Mouse (Mus musculus): ENCODE measurements around the gene Gpr39. TPM values are rescaled to one million over a fixed set of nuclear protein-coding genes. Genes with fewer than 3 reads are reported as not detected.

The Gpr39 gene
- total and polyA plus RNA-seq, 3 experiments, result 0.18 to 1.4 (median 0.47) TPM

DNA sequence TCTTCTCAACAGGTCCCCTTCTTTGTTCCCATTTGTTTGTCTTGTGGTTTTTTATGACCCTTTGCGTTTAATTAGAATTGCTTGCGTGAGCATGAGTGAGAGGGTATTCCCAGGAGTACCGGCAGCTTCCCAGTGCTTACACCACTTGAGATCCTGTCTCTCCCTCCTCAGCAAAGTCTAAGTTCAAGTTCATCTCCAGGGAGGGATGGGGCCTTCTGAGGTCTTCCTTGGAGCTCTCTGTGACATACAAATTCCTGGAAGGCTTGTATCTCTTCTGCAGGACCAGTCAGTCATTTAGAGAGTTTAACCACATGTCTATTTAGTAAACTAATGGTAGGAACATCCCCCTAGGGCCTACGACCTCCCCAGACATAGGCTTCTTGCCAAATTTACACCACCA lies 55.1 kb downstream of the Gpr39 start:
- 74% methylated on average over 4 of the region's 4 CpGs for WGBS
- no peak overlapping the region for H3K9ac ChIP-seq (ENCODE audit: low read depth, low read length)
- H3K36me3 ChIP-seq (ENCODE audit: control insufficient read depth, insufficient read depth, low read length), result no peaks in the 10 kb centered on the region
- no peak overlapping the region for H3K4me3 ChIP-seq
- no peaks in the 10 kb centered on the region for H3K4me1 ChIP-seq (ENCODE audit: control insufficient read depth, insufficient read depth, low read length)
- intact Hi-C loops (cut with DNase I), result no loop called here
- TF ChIP-seq CTCF (IDR thresholded peaks at IDR 0.05), result no peak
- no peak for TF ChIP-seq POLR2A (IDR thresholded peaks at IDR 0.05; ENCODE audit: insufficient read depth, low read depth, low read length)
- no peak for TF ChIP-seq EP300 (IDR thresholded peaks at IDR 0.05; ENCODE audit: insufficient read depth, low read depth, low read length)
- DNase-seq, result no peak
- no peaks in the 10 kb centered on the region for H3K79me2 ChIP-seq (replicated peaks; ENCODE audit: control insufficient read depth, insufficient read depth, low read length)
- no peaks in the 10 kb centered on the region for H3K27me3 ChIP-seq (ENCODE audit: control insufficient read depth, insufficient read depth, low read length)
- no peak overlapping the region for H3K27ac ChIP-seq

DNA sequence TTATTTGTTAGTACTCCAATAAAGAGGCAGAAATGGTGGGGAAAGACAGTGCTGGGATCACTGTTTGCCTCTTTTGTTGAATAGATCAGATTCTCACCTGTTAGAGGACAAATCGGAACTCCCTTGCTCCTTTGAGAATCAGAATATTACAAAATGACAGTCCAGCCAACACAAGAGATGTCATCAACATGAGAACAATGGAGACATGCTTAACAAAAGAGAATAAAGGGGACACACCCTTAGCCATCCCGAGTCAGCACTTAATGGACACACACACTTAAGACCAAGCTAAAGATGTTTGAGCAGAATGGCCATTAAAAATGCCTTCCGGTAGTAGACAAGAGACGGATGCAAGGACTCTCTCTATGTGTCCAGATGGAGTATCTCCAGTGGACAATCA lies 68.0 kb downstream of the Gpr39 start:
- Histone ChIP-seq H3K79me2 (replicated peaks; ENCODE audit: control insufficient read depth, insufficient read depth, low read length) (no peaks in the 10 kb centered on the region), H3K4me3 (no peak overlapping the region), H3K27ac (no peak overlapping the region), H3K27me3 (ENCODE audit: control insufficient read depth, insufficient read depth, low read length) (no peaks in the 10 kb centered on the region), H3K36me3 (ENCODE audit: control insufficient read depth, insufficient read depth, low read length) (no peaks in the 10 kb centered on the region), H3K4me1 (ENCODE audit: control insufficient read depth, insufficient read depth, low read length) (no peaks in the 10 kb centered on the region), H3K9ac (ENCODE audit: low read depth, low read length) (no peak overlapping the region)
- TF ChIP-seq POLR2A (IDR thresholded peaks at IDR 0.05; ENCODE audit: insufficient read depth, low read depth, low read length), result no peak
- TF ChIP-seq CTCF (IDR thresholded peaks at IDR 0.05), result no peak
- no peak for TF ChIP-seq EP300 (IDR thresholded peaks at IDR 0.05; ENCODE audit: insufficient read depth, low read depth, low read length)
- intact Hi-C loops (cut with DNase I), result no loop called here
- 85% methylated on average over 4 of the region's 4 CpGs for WGBS
- no peak for DNase-seq

DNA sequence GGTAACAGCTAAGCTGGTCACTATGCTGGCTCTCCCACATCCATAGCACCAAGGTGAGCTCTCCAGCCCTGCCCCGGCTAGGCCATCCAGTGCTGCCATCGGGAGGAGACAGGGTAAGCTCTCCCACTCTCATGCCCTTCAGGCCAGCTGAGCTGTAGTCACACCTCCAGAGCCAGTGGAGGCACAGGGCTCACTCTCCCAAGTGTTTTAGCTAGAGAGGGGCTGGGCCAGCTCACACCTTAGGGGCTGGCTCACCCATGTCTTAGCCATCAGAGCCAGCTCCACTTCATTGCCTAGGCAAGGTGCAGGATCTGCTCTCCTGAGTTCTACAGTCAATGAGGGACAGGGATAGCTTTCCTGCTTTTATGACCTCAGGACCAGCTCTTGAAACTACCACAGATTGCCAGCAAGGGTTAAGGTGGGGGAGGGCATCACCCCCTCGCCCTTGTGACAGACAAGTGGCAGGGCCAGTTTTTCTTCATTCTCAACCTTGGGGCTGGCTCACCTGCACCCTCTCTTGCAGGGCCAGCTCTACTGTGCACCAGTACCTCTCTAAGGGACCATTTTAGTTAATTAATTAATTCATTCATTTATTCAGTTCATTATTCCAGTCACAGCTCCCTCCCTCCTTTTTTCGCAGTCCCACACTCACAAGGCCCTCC lies 78.7 kb downstream of the Gpr39 start:
- WGBS, result 83% methylated on average over 4 of the region's 4 CpGs
- no peaks in the 10 kb centered on the region for H3K27me3 ChIP-seq (ENCODE audit: control insufficient read depth, insufficient read depth, low read length)
- H3K36me3 ChIP-seq (ENCODE audit: control insufficient read depth, insufficient read depth, low read length), result no peaks in the 10 kb centered on the region
- no peaks in the 10 kb centered on the region for H3K79me2 ChIP-seq (replicated peaks; ENCODE audit: control insufficient read depth, insufficient read depth, low read length)
- H3K4me1 ChIP-seq (ENCODE audit: control insufficient read depth, insufficient read depth, low read length), result no peaks in the 10 kb centered on the region
- no peak for DNase-seq
- H3K27ac ChIP-seq, result no peak overlapping the region
- no peak overlapping the region for H3K9ac ChIP-seq (ENCODE audit: low read depth, low read length)
- H3K4me3 ChIP-seq, result no peak overlapping the region
- intact Hi-C loops (cut with DNase I), result no loop called here
- TF ChIP-seq POLR2A (IDR thresholded peaks at IDR 0.05; ENCODE audit: insufficient read depth, low read depth, low read length) (no peak), EP300 (IDR thresholded peaks at IDR 0.05; ENCODE audit: insufficient read depth, low read depth, low read length) (no peak), CTCF (IDR thresholded peaks at IDR 0.05) (no peak)

DNA sequence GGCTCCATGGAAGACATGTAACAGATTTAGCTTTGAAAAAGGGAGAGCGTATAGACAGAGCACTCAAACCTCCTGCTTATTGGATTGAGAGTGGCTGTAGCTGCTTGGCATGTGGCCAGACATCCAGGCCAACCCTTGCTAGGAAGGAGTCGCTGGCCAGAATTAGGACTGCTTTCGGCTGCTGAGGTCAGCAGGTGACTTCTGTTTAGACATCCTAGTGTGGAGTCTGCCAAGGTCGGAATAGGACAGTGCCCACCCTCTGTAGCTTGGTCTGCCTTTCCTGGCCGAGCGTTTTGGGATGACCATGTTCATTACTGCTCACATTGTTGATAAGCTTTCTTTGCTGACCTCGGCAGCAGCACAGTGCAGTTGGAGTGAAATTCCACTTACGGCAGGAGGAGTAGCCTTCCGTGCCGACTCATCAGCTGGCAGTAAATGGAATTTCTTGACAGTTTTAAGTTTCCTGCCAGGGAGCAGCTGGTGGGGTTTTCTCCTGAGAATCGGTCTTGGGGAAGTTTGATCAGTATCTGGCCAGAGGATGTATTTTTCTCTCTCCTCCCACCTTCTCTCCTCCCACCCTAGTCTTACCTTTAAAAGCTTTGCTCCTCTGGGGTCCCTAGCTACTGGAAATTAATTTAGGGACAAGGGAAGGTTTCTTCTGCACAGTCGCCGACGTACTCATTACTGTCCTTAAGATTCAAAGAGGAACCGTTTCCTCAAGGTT lies 83.3 kb downstream of the Gpr39 start:
- TF ChIP-seq EP300 (IDR thresholded peaks at IDR 0.05; ENCODE audit: insufficient read depth, low read depth, low read length), result no peak
- TF ChIP-seq CTCF (IDR thresholded peaks at IDR 0.05), result no peak
- no peak for TF ChIP-seq POLR2A (IDR thresholded peaks at IDR 0.05; ENCODE audit: insufficient read depth, low read depth, low read length)
- intact Hi-C loops (cut with DNase I), result no loop called here
- no peak overlapping the region for H3K27ac ChIP-seq
- H3K4me3 ChIP-seq, result no peak overlapping the region
- no peaks in the 10 kb centered on the region for H3K27me3 ChIP-seq (ENCODE audit: control insufficient read depth, insufficient read depth, low read length)
- H3K36me3 ChIP-seq (ENCODE audit: control insufficient read depth, insufficient read depth, low read length), result no peaks in the 10 kb centered on the region
- DNase-seq, result peak; percentile 48 to 57
- no peaks in the 10 kb centered on the region for H3K4me1 ChIP-seq (ENCODE audit: control insufficient read depth, insufficient read depth, low read length)
- 26% methylated on average over 15 of the region's 15 CpGs for WGBS
- H3K9ac ChIP-seq (ENCODE audit: low read depth, low read length), result no peak overlapping the region
- no peaks in the 10 kb centered on the region for H3K79me2 ChIP-seq (replicated peaks; ENCODE audit: control insufficient read depth, insufficient read depth, low read length)

DNA sequence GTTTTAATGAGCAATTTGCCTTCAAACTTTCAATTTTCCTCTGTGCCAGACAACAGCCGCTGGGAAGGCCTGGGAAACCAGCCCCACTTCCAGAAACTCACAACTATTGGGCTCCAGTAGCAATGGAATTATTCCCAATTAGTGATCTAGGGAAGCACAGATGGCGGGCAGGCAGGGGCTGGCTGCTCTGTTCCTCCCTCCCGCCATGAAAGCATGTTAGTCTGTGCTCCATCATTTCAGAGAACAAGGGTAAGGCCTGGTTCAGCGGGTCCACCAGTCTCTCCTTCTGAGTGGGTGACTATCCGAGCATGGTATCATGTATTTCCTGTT lies 83.9 kb downstream of the Gpr39 start:
- peak in 1 of 2 experiments; percentile 3 for DNase-seq
- no peak overlapping the region for H3K27ac ChIP-seq
- H3K4me3 ChIP-seq, result no peak overlapping the region
- WGBS, result 71% methylated on average over 5 of the region's 5 CpGs
- no peaks in the 10 kb centered on the region for H3K4me1 ChIP-seq (ENCODE audit: control insufficient read depth, insufficient read depth, low read length)
- H3K36me3 ChIP-seq (ENCODE audit: control insufficient read depth, insufficient read depth, low read length), result no peaks in the 10 kb centered on the region
- H3K27me3 ChIP-seq (ENCODE audit: control insufficient read depth, insufficient read depth, low read length), result no peaks in the 10 kb centered on the region
- no peak overlapping the region for H3K9ac ChIP-seq (ENCODE audit: low read depth, low read length)
- no peaks in the 10 kb centered on the region for H3K79me2 ChIP-seq (replicated peaks; ENCODE audit: control insufficient read depth, insufficient read depth, low read length)
- TF ChIP-seq POLR2A (IDR thresholded peaks at IDR 0.05; ENCODE audit: insufficient read depth, low read depth, low read length) (no peak), CTCF (IDR thresholded peaks at IDR 0.05) (no peak), EP300 (IDR thresholded peaks at IDR 0.05; ENCODE audit: insufficient read depth, low read depth, low read length) (no peak)
- intact Hi-C loops (cut with DNase I), result no loop called here

DNA sequence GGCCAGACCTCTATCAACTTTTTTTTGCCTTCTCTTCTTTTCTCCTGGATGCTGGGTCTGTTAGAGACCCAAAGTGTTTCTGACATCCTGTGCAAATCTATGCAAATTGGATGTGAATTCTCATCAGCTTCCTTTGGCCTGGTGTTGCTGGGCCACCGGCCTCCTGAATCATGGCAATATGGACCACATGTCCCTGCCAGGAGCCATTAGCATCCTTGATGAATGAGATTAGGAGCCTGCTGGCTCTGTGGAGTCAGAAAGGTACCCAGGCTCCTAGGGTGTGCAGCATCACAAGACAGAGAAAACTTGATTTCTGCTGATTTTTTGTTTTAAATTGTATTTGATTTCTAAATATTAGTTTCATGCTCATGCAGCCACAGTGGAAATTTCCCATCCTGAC lies 85.3 kb downstream of the Gpr39 start:
- H3K27ac ChIP-seq, result no peak overlapping the region
- DNase-seq, result no peak
- H3K4me1 ChIP-seq (ENCODE audit: control insufficient read depth, insufficient read depth, low read length), result no peaks in the 10 kb centered on the region
- no peaks in the 10 kb centered on the region for H3K27me3 ChIP-seq (ENCODE audit: control insufficient read depth, insufficient read depth, low read length)
- no peaks in the 10 kb centered on the region for H3K36me3 ChIP-seq (ENCODE audit: control insufficient read depth, insufficient read depth, low read length)
- H3K79me2 ChIP-seq (replicated peaks; ENCODE audit: control insufficient read depth, insufficient read depth, low read length), result no peaks in the 10 kb centered on the region
- 70% methylated on average over 1 of the region's 1 CpGs for WGBS
- H3K4me3 ChIP-seq, result no peak overlapping the region
- H3K9ac ChIP-seq (ENCODE audit: low read depth, low read length), result no peak overlapping the region
- TF ChIP-seq CTCF (IDR thresholded peaks at IDR 0.05), result no peak
- no peak for TF ChIP-seq EP300 (IDR thresholded peaks at IDR 0.05; ENCODE audit: insufficient read depth, low read depth, low read length)
- TF ChIP-seq POLR2A (IDR thresholded peaks at IDR 0.05; ENCODE audit: insufficient read depth, low read depth, low read length), result no peak
- intact Hi-C loops (cut with DNase I), result no loop called here

Data from heart, adult 2 months (tissue).